Mouse (Mus musculus) lung, adult 18-20 months (tissue): ENCODE data around the gene Fem1a.

Experiments used
- DNase-seq, 2 experiments: peaks; one replicate each; pipeline ENCODE4 v3.0.0; 2022; ENCODE audit warnings: mixed read lengths in 2 of 2

Gene Fem1a

GRCm38 (mm10) chr17:56256239-56256881 is at the start of gene Fem1a:
Gene Fem1a, plus strand, starts transcription at chr17:56256810.
- DNase-seq: peak; percentile 97

DNA sequence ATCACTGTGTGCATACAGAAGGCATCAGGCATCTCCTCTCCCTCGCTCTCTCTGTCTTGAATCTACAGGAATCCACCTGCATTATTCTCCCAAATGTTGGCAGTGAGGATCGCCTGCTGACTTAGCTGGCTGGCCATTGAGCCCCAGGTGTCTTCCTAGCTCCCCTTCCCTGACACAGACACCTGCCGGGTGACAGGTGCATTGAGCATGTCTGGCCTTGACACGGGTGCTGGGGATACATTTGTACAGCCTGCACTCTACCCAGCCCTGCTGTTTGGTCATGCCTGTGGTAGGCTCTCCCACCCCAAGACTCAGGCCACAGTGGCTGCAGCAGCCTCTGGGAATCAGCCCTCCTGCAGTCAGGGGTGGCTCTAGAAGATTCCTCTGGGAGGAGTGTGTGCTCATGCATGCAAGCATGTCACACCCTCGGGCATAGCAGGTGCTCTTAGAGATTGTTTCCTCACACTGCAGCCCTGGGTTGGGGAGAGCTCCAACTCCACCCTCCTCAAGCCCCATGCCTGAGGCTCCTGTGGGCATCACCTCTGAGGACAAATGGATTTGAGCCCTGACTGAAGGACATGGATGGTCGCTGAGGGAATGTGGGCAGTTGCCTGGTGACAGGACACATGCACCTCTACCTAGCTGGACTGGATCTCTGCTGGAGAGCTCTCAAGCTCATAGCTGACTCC is 49.5 kb upstream of the Fem1a start:
- DNase-seq: peak; percentile 40 to 54

GRCm38 (mm10) chr17:56207963-56208530 is 48.6 kb upstream of the Fem1a start:
- no peak for DNase-seq

- DNase-seq: peak; percentile 87 to 90
These were observed 47.8 kb upstream of the Fem1a start for GRCm38 (mm10) chr17:56208821-56209220.

DNA sequence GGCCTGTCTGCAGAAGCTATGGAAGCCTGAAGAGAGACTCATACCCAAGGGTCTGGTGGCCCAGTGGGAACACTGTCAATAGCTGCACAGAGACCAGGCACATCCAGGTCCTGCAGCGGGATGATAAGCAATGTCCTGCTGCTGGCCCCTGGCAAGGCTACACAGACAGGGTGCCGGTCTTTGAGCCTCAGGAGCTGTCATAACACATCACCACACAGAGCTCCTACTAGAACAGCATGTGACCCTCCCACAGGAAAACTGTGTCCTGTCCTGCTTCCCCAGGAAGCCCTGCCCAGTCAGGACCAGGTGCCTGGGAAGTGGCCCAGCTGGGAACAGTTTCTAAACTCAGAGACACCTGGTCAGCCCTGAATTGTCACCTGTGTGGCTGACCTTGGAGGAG is 45.5 kb upstream of the Fem1a start:
- DNase-seq: no peak

GRCm38 (mm10) chr17:56212676-56213075 is 43.9 kb upstream of the Fem1a start:
- DNase-seq: peak; percentile 62 to 78

DNA sequence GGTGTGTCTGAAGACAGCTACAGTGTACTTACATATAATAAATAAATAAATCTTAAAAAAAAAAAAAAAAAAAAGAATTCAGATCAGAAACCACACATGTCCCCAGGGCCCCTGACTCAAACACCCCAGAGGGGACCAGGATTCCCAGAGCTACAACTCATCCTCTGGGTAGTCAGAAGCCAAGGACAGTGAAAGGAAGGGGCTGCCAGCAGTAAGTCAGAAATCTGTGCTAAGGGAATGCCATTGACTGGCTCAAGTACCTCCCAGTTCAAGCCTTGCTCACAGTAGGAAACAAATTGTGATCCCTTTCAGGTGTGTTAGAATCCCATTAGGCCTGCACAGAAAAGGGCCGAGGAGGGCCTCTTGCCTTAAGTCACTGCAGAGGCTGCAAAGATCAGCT is 42.4 kb upstream of the Fem1a start:
- no peak for DNase-seq

DNA sequence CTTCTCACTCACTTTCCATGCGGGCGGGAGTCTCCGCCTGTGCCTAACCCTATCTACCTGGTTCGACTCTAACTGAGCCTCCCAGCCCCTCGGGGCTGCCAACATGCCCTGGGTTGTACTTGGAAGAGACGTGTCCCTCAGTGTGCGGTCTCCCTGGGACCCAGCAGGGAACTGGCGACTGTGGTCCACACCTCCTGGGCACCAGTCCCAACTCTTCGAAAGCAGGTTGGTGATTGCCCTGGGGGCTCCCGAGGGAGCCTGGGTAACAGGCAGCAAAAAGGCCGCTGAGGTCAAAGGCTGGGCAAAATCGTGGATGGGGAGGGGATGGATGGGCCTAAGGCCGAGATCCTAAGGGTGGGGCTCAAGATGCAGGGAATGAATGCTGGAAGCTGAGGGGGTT is 38.9 kb upstream of the Fem1a start:
- no peak for DNase-seq

DNA sequence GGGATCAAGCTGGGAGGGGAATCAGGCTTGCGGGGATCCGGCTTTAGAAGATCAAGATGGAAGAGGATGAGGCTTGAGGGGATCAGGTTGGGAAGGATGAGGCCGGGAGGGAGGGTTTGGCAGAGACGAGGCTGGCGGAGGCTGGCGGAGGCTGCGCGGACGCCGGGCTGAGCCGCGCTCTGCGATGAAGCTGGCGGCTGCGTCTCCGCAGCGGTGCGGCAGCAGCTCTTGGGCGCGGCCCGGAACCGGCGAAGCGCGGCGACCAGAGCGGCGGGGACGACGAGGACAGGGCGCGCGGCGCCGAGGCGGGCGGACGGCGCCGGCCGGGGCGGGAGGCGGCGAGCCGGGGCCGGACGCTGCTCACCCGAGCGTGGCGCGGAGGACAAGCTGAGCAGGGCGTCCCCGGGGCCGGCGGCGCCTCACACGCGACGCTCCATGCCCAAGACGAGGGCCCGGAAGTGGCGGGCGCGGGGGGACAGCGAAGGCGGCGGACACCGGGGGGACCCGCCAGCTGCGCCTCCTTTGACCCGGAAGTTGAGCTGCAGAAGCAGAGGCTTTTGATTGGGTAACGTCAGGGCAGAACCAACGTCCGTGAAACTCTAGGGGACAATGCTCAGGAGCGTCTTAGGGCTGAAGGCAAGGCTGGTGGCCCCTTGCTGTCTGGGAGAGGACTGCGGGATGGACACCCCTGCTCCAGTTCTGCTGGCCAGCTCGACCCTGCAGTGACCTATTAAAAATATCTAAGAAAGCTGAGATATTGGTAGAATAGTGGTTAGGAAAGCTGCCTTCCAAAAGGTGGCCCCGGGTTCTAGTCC is 38.0 kb upstream of the Fem1a start, which contains the start of gene Dpp9:
Gene Dpp9 (minus strand): TSS at position 529 of the 815 bp plus-strand sequence.
- peak; percentile 91 to 95 for DNase-seq

DNA sequence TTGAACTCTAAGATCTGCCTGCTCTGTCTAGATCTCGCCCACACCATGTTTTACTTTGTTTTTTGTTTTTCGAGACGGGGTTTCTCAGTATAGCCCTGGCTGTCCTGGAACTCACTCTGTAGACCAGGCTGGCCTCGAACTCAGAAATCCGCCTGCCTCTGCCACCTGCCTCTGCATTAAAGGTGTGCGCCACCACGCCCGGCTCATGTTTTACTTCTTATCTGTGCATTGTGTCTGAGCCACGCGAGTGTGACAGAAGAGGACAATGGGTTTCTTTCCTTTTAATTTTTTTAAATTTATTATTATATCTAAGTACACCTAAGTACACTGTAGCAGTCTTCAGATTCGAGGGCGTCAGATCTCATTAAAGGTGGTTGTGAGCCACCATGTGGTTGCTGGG is 37.4 kb upstream of the Fem1a start:
- no peak for DNase-seq

DNA sequence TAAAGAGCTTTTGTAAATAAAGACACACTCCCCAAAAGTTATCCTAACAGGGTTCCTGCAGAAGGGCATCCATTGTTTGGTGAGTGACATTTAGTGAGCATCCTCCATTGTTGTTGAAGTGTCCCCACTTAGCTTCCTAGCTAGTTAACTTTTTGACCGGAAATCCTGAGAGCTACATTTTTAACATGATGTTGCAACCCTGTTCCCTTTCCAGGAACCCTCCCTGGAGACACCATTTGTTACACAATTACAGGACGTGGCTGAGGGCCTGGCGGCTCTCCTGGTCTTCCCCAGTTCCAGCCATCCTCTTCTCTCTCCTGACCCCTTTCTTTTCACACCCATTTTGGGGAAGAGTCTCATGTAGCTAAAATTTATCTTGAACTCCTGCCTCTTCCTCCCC is 36.8 kb upstream of the Fem1a start:
- DNase-seq: peak; percentile 66 to 78

DNA sequence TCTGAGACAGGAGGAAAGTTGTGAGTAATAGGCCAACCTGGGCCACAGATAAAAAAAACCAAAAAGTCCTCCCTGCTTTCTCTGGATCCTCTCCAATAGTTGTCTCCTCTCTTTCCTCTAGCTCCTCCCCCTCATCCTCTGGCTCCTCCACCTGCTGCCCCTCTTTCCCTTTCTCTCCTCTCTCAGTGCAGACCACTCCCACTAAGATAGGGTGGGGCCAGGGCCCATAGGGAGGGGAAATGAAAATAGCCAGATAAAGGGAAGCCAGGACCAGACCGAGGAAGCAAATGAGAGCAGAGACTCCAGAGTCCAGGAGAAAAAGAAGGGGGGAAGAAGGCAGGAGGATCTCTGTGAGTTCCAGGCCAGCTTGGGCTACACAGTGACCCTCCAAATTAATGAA is 31.7 kb upstream of the Fem1a start:
- DNase-seq: no peak

- DNase-seq: no peak
These were observed 30.0 kb upstream of the Fem1a start for GRCm38 (mm10) chr17:56226566-56226965.

DNA sequence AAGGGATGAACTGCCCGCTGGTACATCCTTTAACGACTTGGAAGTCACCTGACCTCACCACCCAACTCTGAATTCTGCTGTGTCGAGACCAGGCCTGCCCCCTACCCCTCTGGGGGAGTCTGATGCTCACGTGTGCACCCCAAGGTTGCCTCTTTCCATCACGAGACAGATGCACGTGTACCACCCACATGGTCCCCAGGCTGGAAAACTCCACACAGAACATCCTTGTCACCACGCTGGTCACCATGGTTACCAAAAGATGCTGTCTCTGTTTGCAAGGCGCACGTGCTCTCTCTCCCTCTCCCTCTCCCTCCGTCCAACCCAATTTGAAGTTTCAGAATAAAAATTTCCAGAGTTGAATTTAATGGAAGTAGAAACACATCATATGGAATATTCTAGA is 26.7 kb upstream of the Fem1a start:
- DNase-seq: no peak

GRCm38 (mm10) chr17:56233389-56233788 is 23.2 kb upstream of the Fem1a start:
- no peak for DNase-seq

DNA sequence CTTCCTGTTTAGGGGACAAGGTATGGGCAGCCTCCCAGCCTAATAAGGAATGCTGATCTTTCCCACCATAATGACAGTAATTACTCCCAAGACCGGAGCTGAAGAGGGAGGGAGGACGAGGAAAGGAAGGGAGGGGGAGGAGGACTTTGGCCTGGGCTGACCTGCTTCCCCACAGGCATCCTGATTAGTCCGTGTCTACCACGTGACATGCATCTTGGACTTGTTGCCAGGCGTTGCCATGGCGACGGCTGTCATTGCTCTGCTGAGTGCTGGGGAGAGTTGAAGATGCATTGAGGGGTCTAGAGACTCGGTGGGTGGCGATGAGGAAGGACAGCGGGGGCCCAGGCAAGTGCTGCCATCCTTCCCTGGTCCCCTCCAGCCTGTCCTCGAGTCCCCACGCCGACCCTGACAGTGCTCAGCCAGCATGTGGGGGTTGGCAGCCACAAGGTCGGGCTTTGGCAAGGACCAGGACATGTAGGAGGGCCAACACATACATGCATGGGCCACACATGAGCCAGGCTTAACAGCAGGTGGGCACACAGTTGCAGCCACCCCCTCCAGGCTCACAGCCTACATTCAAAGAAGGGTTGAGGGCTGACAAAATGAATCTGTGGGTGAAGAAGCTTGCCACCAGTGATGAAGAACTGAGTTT is 22.7 kb upstream of the Fem1a start:
- no peak for DNase-seq

GRCm38 (mm10) chr17:56241541-56242401 is 14.8 kb upstream of the Fem1a start:
- DNase-seq: peak; percentile 79 to 85

GRCm38 (mm10) chr17:56245608-56246007 is 11.0 kb upstream of the Fem1a start:
- DNase-seq: no peak

- DNase-seq: peak; percentile 76 to 82
These were observed 5.3 kb upstream of the Fem1a start for GRCm38 (mm10) chr17:56251136-56251829.

- DNase-seq: no peak
These were observed 1.9 kb upstream of the Fem1a start for GRCm38 (mm10) chr17:56254695-56255094.

DNA sequence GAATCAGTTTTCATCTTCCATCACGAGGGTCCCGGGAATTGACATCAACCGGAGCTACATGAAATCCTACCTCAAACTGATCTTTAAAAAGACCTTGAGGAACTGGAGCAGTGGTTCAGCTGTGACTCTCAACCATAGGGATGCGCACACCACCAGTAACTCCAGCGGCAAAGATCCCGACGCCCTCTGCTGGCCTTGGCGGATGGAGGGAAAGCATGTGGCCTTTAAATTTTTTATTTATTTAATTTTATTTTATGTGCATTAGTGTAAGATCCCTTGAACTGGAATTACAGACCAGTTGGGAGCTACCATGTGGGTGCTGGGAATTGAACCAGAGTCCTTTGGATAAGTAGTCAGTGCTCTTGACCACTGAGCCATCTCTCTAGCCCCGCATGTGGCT is 1.2 kb upstream of the Fem1a start:
- no peak for DNase-seq
